Mouse (Mus musculus): ENCODE measurements around the gene Ddx42.

GRCm38 (mm10) chr11:106191716-106192115 lies 25.0 kb upstream of the Ddx42 start:
- TF ChIP-seq CTCF (IDR thresholded peaks at IDR 0.05) (no peak), EP300 (IDR thresholded peaks at IDR 0.05) (no peak)

All from lung, postnatal 0 days (tissue).